Mouse (Mus musculus) heart, postnatal 0 days (tissue): Measurements from ENCODE around the gene Ints3.

Source experiments
- CTCF ChIP-seq: IDR thresholded peaks from 2 replicates; pipeline ENCODE4 v1.5.1; 2016; ENCODE audit warnings: antibody characterized with exemption, control low read depth, low read depth
- EP300 ChIP-seq: IDR thresholded peaks from 2 replicates; pipeline ENCODE4 v1.6.1; 2016; ENCODE audit warnings: antibody characterized with exemption, low read depth

GRCm38 (mm10) chr3:90460315-90460714 is 26.9 kb upstream of the Ints3 start:
- no peak for TF ChIP-seq CTCF
- no peak for TF ChIP-seq EP300
